Mouse (Mus musculus) c-Kit-negative CD71-positive TER-119-positive erythroid progenitor cells, embryonic 14.5 days (primary cell): ENCODE measurements around the gene Plcxd2.

Experiments used
- DNase-seq: peaks from one replicate; pipeline ENCODE4 v3.0.0-alpha.2; 2013; ENCODE audit warnings: low read depth, low spot score

The Plcxd2 gene

DNA sequence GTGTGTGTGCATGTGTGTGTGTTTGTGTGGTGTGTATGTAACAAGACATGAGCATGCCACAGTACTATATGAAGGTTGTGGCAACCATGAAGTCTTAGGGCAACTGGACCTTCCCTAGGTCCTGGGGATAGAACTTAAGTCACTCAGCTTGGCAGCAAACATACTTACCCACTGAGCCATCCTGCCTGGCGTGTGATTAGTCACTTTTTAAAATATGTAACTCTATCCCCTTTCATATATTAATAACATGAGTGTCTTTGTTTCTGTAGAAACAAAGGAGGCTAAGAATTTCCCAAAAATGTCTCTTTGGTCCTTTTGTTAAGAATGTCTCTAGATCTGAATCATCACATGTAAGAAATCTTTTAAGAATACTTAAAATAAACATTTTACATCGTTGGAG lies 72.6 kb downstream of the Plcxd2 start:
- DNase-seq: no peak

DNA sequence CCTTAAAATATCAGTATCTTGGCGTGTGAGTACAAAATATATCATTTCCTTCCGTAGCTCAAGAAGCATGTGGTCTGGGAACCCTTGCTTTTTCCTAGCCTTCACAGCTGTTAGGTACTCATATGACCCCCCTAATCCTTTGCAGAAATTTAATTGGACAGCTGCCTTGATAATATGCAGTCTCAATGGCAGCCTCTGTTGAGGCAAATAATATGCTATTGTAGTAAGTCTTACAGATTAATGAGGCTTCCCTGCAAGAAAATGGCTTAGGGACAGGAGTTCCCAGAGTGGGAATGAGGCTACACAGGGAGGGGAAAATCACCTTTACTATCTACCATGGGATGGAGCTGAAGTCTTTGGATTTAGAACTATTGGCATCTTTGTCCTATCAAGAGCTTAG lies 73.5 kb downstream of the Plcxd2 start:
- no peak for DNase-seq

DNA sequence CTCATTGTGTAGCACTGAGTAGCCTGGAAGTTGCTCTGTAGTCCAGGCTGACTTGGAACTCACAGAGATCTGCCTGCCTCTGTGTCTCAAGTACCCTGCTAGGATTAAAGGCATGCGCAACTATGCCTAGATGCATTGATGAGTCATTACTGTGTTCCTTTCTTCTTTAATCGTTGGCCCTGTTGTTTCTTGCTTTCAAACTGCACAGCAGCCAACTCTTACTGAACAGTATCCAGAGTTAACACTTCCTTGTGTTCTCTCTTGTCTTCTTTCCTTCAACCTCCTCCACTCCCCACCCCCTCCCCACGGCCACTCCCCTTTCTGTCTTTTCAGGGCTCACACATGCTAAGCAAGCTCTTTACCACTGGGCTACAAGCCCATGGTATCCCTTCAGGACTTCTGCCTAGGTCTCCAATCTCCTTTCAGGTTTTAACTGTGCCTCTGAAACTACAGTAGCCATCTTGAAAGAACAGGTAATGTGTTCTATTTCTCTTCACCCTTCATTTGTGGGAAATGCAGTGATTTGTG lies 74.0 kb downstream of the Plcxd2 start:
- no peak for DNase-seq

DNA sequence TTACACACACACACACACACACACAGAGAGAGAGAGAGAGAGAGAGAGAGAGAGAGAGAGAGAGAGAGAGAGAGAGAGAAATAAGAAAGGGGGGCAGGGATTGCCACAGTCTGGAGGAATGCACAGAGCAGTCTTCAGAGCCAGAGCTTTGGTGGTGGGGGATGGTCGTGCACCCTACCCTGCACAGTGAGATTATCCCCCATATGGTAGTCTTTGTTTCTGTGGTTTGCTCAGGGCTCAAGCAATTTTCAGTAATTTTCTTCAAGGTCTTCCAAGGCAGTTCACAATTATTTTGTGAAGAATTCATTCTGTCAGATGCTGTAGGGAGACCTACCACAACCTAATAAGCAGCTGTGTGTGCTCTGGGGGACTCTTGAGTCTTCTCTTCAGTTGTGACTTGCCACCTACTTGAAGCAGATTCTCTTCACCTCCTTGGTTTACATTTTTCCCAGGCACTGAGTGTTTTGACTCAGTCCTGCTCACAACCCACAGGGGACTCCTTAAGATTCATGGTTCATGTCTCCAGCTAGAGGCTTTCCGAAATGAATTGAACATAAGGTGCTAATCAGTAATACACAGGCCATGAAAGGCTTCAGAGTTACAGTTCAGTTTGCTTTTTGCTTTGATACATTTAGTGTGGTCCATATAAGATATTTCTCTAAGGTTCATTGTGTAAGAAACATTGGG lies 75.2 kb downstream of the Plcxd2 start:
- DNase-seq: no peak

DNA sequence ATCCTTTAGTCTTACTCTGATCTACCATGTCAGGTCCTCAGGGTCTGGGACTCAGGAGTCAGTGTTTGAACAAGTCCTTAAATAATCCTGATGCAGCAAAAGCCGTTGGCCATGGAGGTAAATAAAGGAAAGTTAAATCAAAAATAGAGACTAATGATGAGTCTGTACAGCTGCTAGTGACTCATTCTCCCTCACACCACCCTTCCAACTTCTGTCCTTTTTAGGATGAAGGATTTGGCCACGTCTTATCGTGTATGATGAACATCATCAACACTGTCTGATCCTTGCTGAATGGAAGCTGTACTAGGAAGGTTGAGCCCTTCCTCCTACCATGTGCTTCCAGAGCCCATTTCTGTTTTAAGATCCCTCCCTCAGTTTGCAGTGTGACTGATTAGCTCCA lies 79.7 kb downstream of the Plcxd2 start:
- no peak for DNase-seq

DNA sequence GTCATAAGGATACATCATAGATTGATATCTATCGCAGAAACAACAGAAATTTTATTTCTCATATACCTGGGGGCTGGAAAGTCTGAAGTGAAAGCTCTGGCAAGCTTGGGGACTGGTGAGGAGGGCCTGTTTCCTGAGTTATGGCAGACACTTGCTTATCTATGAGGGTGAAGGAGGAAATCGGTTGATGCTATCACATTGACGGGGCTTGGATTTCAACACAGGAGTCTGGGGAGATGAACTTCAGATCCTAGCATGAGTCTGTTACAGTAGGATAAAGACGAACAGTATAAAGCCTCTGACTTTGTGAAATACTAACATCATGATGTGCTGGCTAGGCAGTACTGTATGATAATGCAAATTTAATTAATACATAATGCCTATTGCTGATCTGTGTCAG lies 81.9 kb downstream of the Plcxd2 start:
- DNase-seq: no peak

DNA sequence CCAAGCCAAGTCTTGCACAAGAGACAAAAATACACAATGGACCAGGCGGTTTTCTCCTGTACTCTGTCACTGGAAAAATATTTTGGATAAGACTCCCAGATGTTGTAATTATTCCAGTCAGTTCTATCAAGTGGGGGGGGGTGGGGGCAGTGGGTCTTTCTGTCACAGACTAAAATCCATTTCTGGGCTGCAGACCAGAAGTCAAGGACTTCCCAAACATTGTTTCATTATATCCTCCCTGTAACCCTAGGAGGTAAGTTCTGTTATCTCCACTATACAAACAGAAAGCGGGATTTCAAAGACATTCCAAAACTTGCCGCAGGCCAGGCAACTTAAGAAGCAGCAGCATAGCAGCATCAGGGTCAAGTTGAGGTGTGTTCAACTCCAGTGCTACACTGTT lies 82.4 kb downstream of the Plcxd2 start:
- no peak for DNase-seq

DNA sequence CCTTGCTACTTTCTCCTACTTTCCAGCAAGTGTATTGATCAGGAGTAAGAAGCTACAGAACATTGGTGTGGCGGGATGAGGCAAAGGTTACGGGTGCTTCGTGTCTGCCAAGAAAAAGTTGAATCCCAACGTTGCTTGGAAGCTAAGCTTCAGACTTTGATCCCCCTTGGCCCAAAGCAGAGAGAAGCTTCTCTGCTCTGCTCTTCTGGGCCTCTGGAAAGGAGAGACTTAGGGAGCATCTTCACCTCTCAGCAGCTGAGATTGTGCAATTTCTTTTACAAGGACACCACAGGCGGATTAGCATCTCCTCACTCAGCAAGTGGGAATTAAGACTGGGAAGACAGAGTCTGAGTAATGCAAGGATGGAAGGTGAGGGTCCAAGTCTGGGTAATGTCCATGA lies 83.1 kb downstream of the Plcxd2 start:
- DNase-seq: no peak

DNA sequence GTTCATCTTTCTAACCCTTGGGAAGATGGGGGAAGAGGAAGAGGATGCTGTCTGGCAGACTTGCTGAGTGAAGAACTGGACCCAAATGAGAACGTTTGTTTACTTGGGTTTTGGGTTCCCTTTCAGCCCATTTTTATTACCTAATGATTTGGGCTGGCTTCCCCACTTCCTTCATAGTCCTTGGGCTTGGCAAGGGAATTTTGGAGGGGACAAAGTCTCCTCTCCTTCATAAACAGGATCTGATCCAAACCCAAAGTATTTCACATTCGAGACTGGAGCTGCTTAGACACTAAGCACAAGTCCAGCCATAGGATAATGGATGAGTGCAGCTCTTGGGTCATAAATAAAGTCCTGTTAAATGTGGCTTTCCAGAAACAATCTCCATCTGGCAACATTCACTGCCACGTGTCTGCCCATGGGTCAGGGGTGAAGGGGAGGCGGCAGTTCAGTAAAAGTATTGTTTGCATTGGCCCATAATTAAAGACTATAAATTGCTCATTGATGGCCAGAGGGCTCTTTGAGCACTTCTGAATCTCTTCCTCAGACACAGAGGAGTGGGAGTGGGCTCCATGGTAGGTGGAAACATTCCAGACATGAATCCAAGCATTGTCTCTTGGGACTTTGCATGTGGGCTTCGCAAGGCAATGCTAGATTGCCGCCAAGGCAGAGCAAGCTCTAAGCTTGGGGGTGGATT lies 86.1 kb downstream of the Plcxd2 start:
- no peak for DNase-seq

DNA sequence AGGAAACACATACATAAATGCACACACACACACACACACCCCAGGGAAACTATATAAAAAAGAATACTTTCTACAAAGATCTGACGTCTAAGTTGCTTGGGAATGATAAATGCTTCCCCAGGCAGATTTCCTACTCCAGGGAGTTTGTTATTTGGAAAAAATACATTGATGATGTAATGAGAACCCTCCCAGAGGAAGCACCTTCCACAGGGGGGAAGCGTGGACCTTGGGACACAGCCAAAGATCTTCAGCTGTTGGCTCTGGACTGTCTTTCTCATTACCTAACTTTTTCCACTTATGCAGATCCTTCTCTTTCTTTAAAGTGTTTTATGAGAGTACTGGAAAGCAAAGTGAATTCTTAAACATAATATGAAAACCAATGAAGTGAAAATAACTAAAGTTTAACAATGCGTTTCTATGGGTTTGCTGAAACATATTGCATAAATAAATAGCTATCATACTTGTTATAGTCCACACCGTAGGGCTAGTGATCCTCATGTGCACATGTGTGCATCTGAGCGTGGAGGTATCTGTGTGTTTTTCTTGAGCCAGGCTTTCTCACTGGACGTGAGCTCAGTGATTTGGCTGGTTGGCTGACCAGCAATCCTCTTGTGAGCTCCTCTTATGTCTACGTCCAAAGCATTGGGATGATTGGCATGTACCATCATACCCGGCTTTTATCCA lies 87.3 kb downstream of the Plcxd2 start:
- no peak for DNase-seq

DNA sequence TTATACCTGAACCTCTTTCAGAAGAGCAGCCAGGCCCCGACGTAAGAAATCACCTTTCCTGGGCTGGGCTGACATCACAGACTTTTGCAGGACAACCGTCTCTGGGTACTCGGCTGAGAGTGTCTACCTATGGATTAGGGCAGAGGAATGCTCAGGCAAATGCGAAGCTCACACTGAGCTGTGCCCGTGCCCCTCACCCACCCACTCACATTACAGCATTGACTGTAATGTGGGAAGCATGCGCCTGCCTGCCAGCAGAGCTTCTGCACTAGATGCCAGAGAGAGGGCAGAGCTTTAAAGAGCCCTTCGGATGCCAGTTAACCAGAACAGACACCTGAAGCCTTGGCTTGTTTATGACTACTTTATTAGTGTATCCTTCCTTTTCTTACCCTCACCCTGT lies 90.4 kb downstream of the Plcxd2 start:
- DNase-seq: no peak
